Mouse (Mus musculus): ENCODE data around the gene Lmo2.

DNA sequence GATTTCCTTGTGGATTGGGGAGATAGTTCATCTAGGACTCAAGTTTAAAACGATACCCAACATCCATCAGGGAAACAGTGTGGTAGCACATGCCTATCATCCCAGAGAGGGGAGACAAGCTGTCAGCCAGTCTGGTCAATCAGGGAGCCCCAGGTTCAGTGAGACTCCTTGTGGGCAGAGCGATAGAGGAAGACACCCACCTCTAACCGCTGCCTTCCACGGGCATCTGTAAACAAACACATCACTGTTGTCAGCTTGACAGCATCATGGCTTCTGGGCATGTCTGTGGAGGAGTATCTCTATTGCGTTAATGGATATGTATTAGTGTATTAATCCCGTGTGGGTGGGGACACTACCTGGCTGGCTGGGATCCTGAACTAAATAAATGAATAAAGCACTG, 919 bp upstream of the Lmo2 start:
- TF ChIP-seq CTCF (IDR thresholded peaks at IDR 0.05; ENCODE audit: low read depth) (no peak), EP300 (IDR thresholded peaks at IDR 0.05; ENCODE audit: low read depth) (no peak)
